Mouse (Mus musculus) c-Kit-negative CD71-positive TER-119-positive erythroid progenitor cells, embryonic 14.5 days (primary cell): ENCODE measurements around the gene Alkbh2.

Source experiments
- DNase-seq: peaks from one replicate; pipeline ENCODE4 v3.0.0-alpha.2; 2013; ENCODE audit warnings: low read depth, low spot score

The Alkbh2 gene

DNA sequence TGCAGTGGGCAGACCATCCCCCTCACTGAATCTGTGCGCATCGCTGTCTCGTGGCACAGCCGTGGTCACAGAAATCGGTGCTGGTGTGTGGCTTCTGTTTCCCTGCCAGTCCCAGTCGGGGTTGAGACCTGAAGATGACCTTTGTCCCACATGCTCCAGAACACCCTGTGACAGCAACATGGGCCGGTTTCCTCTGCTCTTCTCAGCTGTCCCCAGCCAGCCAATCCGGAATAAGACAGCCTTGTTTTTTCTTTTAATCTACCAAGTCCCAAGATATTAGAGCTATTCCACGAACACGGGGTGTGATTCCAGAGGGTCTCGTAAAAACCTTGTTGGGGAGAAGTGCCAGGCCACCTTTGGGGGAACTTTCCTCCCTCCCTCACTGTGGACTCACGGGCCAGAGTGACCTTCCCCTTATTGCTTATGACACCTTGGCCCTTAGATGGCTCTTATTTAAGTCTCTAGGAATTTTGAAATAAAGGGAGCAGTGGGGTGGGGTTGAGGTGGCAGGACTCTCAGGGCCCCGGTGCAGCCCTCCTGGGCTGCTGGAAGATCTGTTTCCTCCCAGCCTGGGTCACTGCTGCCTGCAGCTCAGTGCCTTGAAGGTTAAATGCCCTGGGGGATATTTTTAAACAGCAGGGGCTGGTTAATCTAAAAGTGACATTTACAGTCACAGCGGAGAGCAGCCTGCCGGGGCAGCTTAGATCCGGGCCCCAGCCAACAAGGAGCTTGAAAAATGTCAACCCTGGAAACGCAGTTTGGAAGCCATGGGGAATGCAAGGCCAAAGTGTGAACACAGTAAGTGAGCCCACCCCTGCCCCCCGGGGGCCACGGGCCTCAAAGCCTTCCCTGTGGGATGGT lies 18.2 kb upstream of the Alkbh2 start, which contains the start of gene Acacb:
Gene Acacb (plus strand): TSS at position 508 of the 861 bp plus-strand sequence.
- no peak for DNase-seq

DNA sequence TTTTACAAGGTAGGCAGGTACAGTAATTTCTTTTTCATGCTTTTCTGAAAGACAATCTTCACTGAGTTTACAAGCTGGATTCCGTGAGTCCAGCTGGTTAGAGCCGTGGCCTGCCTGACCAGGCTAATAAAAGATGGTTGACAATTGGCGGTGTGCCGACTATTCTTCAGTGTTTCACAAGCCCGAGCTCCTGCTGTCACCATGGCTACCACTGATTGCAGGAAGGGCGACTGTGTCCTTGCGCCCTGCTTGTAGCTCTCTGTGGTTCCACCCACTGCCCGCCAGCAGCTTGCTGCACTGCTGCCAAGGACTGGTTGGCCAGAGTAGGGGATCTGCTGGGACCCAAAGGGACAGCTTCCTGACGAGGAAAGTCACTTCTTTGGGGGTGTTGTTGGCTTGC lies 11.2 kb upstream of the Alkbh2 start:
- DNase-seq = no peak

DNA sequence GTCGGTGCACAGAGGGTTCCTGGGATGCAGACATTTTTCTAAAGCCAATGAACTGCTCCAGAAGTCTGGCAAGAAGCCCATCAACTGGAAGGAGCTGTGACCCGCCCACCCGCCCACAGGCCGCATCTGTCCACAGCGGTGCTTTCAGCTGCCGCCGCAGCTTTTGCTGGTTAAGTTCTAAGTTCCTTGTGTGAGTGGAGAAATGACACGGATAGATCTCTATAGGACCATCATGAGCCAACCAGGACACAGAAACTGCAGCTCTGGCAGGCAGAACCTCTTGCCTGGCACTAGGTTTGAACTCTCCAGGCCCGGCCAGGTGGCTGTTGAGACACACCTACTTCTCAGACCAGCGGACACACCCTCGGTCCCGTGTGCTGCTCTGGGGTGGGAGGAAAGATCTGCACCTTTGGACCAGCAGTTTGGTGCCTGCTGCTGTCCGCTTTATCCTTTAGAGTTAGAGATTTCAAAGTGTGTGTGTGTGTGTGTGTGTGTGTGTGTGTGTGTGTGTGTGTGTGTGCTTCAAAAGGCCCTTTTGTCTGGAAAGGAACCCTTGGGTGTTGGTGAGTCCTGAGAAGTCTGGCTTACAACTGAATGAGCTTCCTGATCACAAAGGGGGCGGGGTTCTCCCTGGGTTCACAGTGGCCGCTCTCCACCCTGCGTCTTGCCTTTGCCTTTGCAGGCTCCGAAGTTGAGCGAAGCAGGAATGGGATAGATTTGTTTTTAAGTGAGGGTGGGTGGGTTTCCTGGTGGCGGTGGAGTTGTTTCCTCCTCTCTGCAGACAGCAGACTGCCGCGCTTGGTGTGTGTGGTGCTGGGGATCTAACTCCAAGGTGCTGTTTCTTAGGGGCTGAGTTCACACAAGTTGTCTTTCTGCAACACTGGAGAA lies 10.5 kb upstream of the Alkbh2 start:
- no peak for DNase-seq

DNA sequence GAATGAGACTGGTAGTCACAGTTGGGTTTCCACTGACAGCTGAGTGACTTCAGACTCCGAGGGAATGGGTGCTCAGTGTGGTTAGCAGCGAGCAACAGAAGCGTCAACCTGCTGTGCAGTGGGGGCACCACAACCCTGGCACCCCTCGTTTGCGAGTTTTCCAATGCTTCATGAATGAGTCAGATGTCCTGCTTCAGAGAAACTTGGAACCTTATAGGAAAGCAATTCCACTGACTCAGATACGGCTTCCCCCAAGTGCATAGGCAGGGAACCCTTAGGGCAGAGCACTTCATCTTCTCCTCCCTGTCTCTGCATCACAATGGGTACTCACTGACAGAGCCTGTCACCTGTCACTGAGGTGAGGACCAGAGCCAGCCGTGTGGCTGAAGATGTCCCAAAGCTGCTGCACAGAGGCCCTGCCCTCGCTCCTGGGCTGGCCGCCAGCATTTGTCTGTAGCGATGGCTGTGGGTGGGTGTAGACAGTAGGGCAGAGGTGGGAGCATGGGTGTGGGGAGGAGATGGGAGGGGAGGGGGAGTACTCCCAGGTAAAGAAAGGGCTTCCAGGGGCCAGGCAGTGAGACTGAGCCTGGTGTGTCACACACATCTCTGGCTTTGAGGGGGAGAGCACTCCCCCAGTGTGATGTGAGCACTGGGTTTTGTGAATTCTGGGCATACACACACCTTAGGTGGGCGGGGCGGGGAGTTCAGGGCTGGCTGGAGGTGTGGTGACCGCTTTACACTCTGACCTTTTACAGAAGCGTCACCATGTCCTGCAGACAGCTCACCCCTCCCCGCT lies 9.7 kb upstream of the Alkbh2 start:
- no peak for DNase-seq

DNA sequence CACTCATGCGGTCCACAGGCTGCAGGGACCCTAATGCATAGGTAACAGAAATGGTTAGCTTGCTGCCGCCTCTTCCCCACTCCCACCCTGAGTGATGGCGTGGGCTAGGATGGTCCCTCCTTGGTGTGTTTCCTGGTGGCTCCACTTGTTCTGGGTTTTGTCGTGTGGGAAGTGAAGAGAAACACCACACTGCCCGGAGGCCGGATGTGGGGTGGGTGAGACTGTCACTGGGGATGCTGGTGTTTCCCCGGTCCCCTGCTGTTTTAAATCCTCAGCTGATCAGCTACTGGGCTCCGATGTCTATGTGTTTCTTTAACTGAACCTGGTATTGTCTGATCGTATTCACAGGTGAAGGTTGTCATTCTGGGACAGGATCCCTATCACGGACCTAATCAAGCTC lies 7.5 kb upstream of the Alkbh2 start:
- no peak for DNase-seq

DNA sequence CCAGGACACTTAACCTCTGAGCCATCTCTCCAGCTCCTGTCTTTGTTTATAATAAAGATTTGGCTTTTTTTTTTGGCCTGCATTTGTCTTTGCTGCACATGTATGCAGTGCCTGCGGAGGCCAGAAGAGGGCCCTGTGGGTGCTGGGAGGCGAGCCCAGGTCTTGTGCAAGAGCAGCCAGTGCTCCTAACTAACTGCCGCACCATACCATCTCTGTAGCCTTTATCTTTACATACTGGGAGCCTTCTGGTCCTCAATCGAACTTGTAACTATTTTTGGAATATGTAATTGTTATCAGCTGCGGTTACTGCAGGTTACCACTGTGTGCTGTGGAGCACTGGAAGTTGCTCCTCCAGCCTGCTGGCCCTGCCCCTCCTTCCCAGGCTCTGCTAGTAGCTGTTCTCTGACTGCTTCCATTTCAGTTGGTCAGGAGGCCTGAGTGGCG lies 6.1 kb upstream of the Alkbh2 start:
- no peak for DNase-seq

DNA sequence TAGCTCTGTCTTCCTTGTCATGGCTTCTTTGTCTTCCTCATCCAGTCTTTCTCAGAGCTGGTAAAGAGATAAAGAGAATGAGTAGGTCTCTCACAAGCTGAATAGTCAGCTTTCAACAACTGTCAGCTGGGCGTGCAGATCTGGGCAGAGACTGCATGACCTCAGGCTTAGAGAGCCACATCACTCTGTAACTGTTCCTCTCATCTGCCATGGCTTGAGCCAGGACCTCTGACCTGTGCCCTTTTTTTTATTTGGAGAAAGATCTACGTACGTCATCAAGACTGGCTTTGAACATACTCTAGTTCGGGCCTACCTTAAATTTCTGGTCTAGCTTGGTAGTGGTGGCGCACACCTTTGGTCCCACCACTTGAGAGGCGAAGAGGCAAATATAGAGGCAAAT lies 4.8 kb upstream of the Alkbh2 start:
- DNase-seq = no peak

DNA sequence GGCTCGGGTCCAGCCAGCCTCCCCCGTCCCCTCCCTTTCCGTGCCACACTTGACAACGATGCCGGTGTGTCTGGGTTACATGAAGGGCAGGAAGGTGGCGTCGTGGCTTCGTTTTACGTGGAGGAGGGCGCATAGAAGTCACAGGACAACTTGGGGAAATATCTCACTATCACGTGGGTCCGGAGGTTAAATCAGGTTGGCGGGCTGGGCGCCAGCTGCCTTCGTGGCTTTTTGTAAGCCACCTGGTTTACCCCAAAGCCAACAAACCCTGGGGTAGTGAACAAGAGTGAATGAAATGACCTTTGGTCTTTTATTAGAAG lies 3.5 kb upstream of the Alkbh2 start:
- peak; percentile 17 for DNase-seq

DNA sequence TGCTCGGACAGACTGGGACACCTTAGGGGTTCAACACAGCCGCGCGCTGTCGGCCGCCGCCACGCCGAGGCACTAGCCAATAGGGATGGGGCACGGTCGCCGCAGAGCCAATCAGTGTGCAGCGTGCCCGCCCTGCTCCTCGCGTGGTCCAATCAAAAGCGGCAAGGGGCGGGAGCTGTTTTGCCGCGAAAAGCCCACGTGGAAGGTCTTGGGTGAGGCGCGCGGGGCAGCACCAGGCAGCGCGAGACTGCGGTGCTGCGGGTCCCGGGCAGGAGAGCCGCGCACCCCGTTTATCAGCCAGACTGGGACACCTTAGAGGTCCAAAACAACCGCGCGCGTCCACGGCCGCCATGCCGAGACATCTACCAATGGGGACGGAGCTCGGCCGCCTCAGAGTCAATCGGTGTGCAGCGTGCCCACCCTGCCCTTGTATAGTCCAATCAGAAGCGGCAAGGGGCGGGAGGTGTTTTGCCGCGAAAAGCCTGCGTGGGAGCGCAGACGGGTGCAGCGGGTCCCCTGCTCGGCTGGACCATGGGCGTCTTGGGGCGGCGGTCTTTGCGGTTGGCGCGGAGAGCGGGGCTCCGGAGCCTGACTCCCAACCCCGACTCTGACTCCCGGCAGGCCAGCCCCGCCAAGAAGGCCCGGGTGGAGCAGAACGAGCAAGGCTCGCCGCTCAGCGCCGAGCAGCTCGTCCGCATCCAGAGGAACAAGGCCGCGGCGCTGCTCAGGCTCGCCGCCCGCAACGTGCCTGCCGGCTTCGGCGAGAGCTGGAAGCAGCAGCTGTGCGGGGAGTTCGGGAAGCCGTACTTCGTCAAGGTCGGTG lies 2.9 kb upstream of the Alkbh2 start:
- peak; percentile 84 for DNase-seq

DNA sequence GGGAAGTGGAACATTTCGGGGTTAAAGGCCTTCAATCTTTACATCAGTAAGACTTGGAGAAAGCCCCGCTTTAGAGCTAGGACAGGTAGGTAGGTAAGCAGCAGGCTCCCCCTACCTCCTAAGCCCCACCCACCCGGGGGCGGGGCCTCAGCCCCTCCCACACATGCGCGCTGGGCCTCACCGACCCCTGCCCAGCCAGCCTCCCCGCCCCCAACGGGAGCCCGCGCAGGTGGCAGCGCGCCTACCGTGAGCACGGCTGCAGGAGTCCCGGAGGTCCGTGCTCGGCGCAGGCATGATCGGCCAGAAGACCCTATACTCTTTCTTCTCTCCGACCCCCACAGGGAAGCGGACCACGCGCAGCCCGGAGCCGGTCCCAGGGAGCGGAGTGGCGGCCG lies 2.2 kb upstream of the Alkbh2 start, which contains the start of gene Ung:
Gene Ung (plus strand): TSS at position 176 of the 395 bp plus-strand sequence.
- peak; percentile 15 for DNase-seq

DNA sequence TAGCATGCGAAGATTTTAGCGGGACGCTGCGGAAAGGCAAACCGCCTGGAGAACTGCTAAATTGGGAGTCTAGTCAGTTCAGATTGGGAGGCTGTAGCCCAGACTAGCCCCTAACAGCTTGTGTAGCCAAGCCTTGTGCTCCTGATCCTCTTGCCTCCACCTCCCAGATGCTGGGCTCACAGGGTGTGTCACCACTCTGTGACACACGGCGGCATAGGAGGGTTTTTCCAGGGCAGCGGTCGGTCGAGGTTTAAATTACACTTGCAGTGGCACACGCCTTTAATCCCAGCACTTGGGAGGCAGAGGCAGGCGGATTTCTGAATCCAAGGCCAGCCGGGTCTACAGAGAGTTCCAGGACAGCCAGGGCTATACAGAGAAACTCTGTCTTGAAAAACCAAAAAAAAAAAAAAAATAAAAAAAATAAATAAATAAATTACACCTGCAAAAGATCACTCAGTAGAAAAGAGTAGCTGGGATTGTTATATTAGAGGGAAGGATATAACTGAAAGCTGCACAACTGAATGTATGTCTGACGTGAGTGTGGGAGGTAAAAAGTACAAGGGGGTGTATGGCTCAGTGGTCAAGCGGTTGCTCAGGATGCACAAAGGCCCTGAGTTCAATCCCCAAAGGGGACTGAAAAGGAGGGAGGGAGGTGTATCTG lies 1.7 kb upstream of the Alkbh2 start:
- no peak for DNase-seq

DNA sequence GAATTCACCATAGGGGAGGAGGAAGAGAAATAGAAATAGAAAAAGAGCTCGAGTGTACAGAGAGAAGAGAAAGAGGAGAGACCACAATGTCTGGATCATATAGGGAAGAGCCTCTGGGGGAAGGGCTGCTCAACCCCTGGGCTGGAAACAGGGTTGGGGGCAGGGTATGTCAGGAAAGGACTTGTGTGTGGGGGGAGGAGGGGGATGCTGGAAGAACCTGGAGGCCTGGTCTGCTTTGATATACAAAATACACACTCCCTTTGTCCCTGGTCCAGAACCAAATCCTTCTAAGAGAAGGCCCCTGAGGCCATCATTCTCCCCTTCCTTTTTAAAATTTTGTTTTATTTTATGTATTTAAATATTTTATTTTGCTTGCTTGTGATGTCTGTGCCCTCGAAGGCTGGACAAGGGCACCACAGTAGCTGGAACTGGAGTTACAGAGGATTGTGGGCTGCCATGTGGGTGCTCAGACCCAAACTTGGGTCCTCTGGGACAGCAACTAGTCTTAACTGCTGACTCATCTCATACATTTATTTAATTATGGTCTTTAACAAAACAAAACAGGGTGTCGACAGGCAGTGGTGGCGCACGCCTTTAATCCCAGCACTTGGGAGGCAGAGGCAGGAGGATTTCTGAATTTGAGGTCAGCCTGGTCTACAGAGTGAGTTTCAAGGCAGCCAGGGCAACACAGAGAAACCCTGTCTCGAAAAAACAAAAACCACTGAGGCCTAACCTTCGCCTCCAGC lies 1.3 kb downstream of the Alkbh2 start:
- no peak for DNase-seq

DNA sequence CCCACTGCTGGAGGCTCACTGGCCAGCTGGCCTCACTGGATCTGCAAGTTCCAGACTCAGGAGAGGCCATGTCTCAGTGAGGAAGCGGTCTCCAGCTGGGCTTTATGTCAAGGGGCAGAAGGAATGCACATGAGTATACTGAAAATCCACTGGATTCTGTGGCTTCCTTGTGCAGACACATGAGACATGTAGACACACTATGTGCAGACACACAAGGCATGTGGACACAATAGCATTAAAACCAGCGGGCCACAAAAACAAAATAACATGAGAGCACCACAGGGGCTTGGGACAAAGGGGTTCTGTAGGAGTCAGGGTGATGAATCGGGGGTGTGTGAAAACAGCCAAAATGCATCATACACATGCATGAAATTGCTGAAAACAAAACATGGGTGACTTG lies 2.0 kb downstream of the Alkbh2 start:
- no peak for DNase-seq

DNA sequence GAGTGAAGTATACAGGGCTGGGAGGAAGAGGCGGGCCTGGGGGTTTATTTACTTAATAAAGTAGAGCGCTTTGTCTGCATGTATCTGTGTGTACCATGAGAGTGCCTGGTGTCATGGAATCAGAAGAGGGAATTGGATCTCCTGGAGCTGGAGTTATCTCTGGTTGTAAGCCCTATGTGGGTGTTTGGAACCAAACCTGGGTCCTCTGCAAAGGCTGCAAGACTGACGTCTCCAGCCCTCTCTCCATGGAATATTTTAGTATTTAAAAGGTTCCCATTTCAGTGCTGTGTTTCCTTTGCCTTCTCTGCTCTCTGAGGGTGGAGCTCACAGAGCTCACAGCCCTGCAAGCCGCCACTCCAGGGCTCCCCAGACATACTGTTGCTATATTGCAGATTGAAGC lies 8.2 kb downstream of the Alkbh2 start:
- no peak for DNase-seq

DNA sequence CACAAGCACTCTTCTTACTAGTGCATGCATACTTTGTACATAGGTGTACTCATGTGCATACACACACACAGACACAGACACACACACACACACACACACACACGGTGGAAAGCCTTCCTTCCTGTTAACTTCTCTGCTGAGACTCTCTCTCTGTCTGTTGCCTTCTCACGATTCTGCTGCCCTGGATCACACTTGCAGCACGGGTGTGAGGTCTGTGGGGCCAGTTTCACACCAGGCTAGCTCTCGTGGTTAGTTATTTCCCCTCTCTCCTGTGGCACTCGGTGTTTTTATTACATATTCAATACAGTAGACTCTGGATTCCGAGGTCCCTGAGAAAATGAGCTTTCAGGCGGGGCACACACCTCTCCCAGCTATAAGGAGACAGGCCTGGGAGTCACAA lies 11.4 kb downstream of the Alkbh2 start:
- DNase-seq = no peak

DNA sequence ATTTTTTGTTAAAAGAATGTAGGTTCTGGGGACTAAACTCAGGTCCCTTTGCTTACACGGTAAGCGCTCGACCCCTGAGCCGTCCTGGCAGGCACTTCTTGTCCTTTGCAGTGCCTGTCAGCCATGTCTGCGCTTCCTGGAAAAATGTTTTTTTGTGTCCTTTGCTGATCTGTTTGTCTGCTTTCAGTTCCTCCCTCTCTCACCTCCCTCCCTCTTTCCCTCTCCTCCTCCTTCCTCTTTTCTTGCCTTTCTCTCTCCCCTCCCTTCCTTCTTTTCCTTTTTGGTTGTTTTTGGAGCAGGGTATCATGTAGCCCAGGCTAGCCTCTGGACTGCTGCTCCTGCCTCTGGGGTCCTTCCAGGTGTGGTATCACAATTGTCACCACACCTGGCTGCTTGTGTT lies 13.0 kb downstream of the Alkbh2 start:
- DNase-seq = no peak

DNA sequence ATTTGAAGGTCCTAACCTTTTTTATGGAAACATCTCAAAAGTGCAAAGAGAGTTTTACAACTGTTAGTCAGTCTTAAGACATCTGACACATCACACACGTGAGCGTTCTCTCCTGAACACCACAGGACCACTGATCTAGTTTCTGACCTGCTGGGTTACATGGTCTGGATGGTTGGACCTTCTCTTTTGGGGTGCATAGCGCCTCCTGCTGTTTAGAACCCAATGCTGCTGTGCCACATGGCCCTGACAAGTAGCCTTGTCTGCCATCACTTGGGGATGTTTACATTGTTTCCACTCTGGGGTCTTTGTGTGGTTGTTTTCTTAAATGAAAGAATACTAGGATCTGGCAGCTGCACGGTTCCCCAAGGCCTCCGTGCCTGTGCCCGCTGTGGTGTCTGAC lies 14.7 kb downstream of the Alkbh2 start:
- no peak for DNase-seq

DNA sequence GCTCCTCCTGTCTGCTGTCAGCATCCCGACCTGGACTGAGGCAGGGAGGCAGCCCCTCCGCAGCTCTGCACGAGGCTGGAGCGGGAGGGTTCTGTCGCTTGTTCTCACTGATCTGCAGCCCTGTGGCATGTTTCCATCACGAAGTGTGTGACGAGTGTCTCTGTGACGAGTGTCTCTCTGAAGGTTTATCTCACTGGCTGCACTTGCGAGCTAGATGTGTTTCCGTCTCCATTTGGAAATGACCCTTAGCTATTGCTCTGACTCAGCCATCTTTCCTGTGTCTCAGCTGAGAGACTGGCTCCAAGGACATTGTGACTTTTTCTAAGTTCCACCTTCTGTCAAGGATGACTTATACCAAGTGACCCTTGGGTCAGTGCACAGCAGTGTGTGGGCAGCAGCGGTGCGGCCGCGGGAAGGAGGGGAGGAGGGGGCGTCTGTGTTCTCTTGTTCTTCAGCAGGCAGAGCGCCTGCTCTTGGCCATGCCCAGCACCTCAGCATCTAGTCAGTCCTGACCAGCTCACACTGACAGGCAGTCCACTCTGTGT lies 21.6 kb downstream of the Alkbh2 start:
- no peak for DNase-seq

DNA sequence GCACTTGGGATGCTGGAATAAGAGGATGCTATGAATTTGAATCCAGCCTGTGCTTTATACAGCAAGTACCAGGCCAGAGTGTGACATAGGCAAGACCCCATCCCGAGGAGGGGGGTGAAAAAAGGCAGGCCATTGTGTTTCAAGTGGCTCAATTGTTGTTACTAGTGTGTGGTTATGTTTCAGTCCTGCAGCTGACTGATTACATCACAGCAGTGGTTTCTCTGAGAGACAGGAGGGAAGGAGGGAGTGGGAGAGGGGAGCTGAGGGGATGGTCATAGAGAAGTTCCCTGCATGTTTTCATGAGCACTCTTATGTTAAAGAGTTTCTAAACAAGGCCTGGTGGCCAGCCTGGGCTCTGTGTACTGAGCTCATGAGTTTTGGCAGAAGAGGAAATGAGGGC lies 25.2 kb downstream of the Alkbh2 start:
- DNase-seq = no peak
